Mouse (Mus musculus) neutrophil, adult 65 days (primary cell): ENCODE data around the gene Hist2h2bb. TPM values are rescaled to one million over a fixed set of nuclear protein-coding genes. Genes with fewer than 3 reads are reported as not detected.

Experiments
- total RNA-seq: library from RNA; stranded (reverse); gene quantifications from 2 replicates; pipeline ENCODE4 v1.2.4, GENCODE M21; 2023

Gene Hist2h2bb
- total RNA-seq = 992 and 1,162 TPM in 2 replicates

GRCm38 (mm10) chr3:96269511-96270474 lies at the start of gene Hist2h2bb:
Hist2h2bb (plus strand) TSS chr3:96269752.

GRCm38 (mm10) chr3:96220765-96221639 lies 48.5 kb upstream of the Hist2h2bb start, which contains the start of the genes Hist2h2ac and Hist2h2be:
Hist2h2ac (minus strand) TSS chr3:96220880.
Hist2h2be (plus strand) TSS chr3:96221119.

DNA sequence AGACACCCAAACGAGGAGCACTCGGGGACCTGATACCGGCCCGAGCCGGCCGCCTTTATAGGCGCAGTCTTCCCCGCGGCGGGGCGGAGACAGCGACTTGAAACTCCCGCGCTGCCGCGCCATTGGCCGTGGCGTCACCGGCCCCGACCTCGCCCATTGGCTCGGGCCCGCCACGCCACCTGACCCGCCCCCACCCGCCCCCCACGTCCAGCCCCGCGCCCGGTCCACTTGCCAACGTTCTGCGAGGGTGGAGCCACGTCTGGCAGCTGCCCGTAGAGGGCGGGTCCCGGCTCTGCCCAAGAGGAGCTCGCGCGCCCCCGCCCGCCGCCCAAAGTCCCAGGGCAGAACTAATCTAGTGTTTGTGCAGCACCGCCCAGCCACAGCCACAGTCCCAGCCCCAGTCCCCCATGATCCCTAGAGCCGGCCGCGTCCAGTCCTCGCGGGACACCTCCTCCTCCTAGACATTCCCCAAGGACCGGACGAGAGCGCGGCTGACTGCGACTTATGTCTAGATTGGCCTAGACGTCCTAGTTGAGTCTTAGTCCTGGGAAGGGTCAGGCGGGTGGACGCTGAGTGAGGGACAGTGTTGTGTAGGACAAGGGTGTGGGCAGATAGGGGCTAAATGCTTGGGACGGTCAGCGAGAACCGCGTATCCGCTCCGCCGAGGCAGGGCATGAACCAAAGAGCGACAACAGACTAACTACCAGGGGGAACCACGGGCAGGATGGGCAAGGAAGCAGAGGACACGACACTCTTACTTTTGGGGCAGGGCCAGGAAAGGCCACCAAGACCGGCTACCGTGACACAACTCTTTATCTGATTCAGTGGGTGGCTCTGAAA lies 30.4 kb upstream of the Hist2h2bb start, which contains the start of gene Hist2h3c2:
TSS of gene Hist2h3c2 (minus strand) at position 174 of the 840 bp plus-strand sequence.

DNA sequence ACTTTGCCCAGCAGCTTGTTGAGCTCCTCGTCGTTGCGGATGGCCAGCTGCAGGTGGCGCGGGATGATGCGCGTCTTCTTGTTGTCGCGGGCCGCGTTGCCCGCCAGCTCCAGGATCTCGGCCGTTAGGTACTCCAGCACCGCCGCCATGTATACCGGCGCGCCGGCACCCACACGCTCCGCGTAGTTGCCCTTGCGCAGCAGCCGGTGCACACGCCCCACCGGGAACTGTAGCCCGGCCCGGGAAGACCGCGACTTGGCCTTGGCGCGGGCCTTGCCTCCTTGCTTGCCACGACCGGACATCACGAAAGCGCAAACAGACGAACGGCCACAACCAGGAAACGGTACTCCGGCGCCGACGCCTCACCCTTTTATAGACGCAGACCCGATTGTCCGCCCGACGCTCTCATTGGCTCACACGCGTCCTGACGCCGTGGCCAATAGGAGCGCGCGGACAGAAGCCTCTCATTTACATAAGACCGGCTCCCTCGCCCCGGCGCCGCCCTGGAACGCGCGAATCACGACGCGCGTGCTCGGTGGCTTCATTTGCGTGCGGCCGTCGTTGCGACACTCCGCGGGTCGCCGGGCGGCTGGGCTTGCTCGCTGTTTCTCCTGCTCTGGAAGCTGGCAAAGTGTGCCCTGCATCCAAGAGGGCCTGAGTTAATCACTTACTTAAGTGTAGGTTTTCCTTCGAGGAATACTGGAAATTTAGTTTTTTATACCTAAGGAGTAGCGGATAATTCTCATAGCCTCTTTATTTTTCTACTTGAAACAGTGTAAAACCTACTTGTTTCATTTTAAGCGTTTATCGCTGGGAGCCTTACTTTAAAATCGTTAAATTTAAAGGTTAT lies 29.4 kb upstream of the Hist2h2bb start, which contains the start of gene Hist2h2aa2:
TSS of gene Hist2h2aa2 (minus strand) at position 328 of the 850 bp plus-strand sequence.

GRCm38 (mm10) chr3:96245003-96245886 lies 24.3 kb upstream of the Hist2h2bb start, which contains the start of gene Hist2h2aa1:
Hist2h2aa1 (plus strand) TSS chr3:96245497.

GRCm38 (mm10) chr3:96246427-96246856 lies 23.1 kb upstream of the Hist2h2bb start, which contains the start of gene Hist2h3c1:
Hist2h3c1 (plus strand) TSS chr3:96246685.

GRCm38 (mm10) chr3:96262979-96263550 lies 6.5 kb upstream of the Hist2h2bb start, which contains the start of gene Hist2h4:
Hist2h4 (minus strand) TSS chr3:96263311.

GRCm38 (mm10) chr3:96268051-96268775 lies 1.3 kb upstream of the Hist2h2bb start, which contains the start of gene Hist2h3b:
Hist2h3b (plus strand) TSS chr3:96268654.

GRCm38 (mm10) chr3:96293787-96294186 lies 24.2 kb downstream of the Hist2h2bb start, which contains the start of gene Fcgr1:
Fcgr1 (minus strand) TSS chr3:96293969.

Other genes with a start within 250 kb of the Hist2h2bb start
- 8.2 and 9.3 TPM in 2 replicates for gene Vps45, start 211.3 kb upstream of the Hist2h2bb start, total RNA-seq
- gene Otud7b, start 165.2 kb upstream of the Hist2h2bb start, total RNA-seq = 18.5 and 19.1 TPM in 2 replicates
- 0.14 and 0.88 TPM in 2 replicates for gene Mtmr11, start 107.7 kb upstream of the Hist2h2bb start, total RNA-seq
- 39.0 and 45.7 TPM in 2 replicates for gene Sf3b4, start 97.4 kb upstream of the Hist2h2bb start, total RNA-seq
- gene Sv2a, start 88.6 kb upstream of the Hist2h2bb start, total RNA-seq = 0.16 and 0.43 TPM in 2 replicates
- 1.1 and 2.9 TPM in 2 replicates for gene Bola1, start 50.0 kb upstream of the Hist2h2bb start, total RNA-seq
- gene Hist2h2ab, start 49.9 kb upstream of the Hist2h2bb start, total RNA-seq = 11.8 and 12.8 TPM in 2 replicates
- gene Hist2h2ac, start 48.9 kb upstream of the Hist2h2bb start, total RNA-seq = 166 and 197 TPM in 2 replicates
- gene Hist2h2be, start 48.6 kb upstream of the Hist2h2bb start, total RNA-seq = 1.2 and 2.1 TPM in 2 replicates
- 234 and 345 TPM in 2 replicates for gene Hist2h3c2, start 30.6 kb upstream of the Hist2h2bb start, total RNA-seq
- 1,826 and 2,294 TPM in 2 replicates for gene Hist2h2aa2, start 29.5 kb upstream of the Hist2h2bb start, total RNA-seq
- gene Hist2h2aa1, start 24.3 kb upstream of the Hist2h2bb start, total RNA-seq = 29.7 and 30.1 TPM in 2 replicates
- not detected in 2 replicates for gene Hist2h3c1, start 23.1 kb upstream of the Hist2h2bb start, total RNA-seq
- 118 and 170 TPM in 2 replicates for gene Hist2h4, start 6.4 kb upstream of the Hist2h2bb start, total RNA-seq
- gene Hist2h3b, start 1.1 kb upstream of the Hist2h2bb start, total RNA-seq = 1,408 and 1,623 TPM in 2 replicates
- gene Fcgr1, start 24.2 kb downstream of the Hist2h2bb start, total RNA-seq = 0.63 and 1.9 TPM in 2 replicates
- gene BC107364, start 182.6 kb downstream of the Hist2h2bb start, total RNA-seq = not detected in 2 replicates